Mouse (Mus musculus) ES-Bruce4 (cell line): ENCODE measurements at regions not wholly inside any gene's neighbourhood (a gene's known extent, or its start where the extent isn't known, plus 50 kb on each side); places are given as distances from the start of the nearest gene placed in this dataset.

Experiments used
- CTCF ChIP-seq: IDR thresholded peaks from one replicate; pipeline ENCODE4 v1.8.1; 2011; ENCODE audit warnings: low read depth, low read length
- EP300 ChIP-seq: IDR thresholded peaks from 2 replicates; pipeline ENCODE4 v1.6.1; 2011; ENCODE audit warnings: low read depth, low read length; ENCODE audit not compliant: insufficient read depth

GRCm38 (mm10) chr12:71521936-71522335 lies 212.3 kb downstream of the Dact1 start:
- TF ChIP-seq CTCF (no peak), EP300 (no peak)
